Mouse (Mus musculus): ENCODE results near the gene Gna13. TPM values are rescaled to one million over a fixed set of nuclear protein-coding genes. Genes with fewer than 3 reads are reported as not detected.

Gna13 gene
- total RNA-seq, 2 experiments from 2014 or later: 65.2 to 70.7 TPM

DNA sequence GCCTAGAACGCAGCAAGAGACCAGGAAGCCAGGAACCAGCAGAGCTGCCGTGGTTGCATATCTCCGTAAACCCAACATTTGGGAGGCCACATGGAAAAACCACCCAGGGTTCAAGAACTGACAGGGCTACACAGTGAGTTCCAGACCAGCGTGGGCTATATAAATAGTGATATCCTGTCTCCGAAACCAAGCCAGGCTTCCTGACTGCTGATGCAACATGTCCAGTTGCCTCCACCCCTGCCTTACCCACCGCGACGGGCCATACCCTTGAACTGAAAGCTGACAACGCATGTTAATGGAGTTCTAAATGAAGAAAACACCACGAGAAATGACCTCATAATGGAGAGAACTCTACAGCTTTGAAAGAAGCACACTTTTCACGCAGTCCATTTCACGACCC, 14.2 kb upstream of the Gna13 start:
- no peak for DNase-seq

DNA sequence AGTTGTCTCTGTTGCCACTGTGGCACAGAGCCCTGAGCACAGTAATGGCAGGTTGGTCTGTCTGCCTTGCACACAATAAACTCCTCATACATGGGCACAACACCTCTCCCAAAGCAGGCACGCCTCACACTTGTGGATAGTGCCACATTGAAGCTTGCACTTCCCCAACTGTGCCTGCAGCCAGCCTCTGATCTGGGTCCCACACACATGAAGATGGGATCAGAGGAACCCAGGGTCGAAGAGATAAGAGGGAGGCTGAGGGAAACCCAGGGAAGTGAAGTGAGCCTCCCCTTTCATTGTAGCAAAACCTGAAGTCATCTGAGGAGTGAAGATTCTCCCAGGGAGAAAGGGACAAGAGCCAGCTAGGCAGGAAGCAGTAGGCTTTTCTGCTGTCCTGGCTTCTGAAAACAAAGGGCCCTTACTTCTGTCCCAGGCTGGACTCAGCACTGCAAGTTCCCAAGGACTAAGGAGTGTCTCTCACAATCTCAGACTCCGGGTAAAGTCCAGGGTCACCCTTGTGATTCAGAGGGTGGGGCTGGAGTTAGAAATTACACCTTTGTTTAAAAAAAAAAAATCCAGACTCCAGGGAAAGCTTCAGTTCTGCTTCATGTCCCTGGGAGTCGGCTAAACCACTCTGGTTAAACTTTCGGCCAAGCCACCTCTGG, 12.8 kb upstream of the Gna13 start:
- DNase-seq: no peak

DNA sequence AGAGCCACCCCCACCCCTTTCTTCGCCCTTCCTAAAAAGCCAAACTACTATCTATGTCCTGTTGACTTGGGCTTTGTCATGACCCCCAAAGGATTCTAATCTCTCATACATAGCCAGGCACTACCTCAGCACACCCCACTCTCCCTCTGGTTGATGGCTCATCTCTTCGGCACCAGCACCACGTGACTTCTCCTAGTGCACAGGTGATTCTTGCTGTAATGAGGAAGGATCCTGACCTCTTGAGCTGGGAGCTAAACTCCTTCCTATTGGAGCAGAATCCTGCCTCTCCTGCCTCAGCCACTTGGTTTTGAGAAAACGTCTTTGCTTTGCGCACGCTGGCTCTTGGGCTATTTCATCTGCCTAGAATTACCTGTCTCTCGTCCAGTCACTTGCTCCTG, 12.3 kb upstream of the Gna13 start:
- no peak for DNase-seq

DNA sequence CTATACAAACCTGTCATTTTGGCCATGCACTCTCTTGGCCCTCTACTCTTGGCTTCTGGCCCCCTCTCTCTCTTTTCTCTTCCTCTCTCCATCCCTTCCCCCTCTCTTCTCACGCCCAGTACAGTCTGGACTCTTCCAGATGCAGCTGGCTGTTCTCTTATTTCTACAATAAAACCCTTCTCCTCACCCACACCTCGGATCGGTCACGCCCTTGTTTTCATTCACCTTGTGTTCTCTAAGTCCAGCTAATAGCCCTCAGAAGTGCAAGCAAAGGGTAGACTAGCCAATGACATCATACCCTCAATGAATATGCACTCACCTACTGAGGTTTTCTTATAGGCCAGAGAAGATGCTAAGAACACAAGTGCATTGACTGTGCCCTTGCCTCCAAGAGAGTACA, 11.1 kb upstream of the Gna13 start:
- no peak for DNase-seq

DNA sequence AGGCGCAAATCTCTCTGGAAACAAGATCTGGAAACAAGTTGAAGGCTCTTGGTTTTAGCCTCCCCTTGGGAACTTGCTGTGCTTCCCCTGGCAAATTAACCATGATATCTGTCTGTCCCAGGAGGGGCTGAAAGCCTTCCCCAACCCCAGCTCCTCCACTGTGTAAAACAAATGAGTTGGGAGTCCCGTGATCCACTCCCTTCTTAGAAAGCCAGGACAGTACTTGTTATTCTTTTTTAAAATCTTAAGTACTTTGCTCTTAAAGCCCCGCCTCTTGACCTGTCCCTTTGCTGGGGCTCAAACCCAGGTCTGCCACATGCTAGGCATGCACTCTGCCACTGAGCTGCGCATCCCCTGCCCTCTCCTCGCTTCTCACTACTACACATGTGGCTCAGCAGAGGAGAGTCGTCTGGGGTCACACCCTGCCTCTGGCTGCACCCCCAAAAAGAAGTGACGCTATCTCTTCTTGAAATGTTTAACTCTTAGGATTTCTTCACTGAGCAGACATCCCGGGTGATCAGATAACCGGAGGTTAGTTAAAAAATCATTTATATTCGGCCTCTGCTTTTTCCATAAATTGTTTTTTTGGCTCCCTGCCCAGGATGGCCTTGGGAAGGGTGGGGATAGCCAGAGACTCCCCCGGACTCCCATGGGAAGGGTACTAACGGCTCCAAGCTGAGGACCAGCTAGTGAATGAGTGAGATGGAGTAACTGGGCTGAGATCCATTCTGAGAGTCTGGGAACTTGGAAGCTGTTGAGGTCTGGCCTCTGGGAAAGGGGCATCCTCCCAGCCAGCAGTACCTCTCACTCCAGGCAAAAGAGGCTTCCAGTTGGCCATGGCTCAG, 9.0 kb upstream of the Gna13 start:
- no peak for DNase-seq

DNA sequence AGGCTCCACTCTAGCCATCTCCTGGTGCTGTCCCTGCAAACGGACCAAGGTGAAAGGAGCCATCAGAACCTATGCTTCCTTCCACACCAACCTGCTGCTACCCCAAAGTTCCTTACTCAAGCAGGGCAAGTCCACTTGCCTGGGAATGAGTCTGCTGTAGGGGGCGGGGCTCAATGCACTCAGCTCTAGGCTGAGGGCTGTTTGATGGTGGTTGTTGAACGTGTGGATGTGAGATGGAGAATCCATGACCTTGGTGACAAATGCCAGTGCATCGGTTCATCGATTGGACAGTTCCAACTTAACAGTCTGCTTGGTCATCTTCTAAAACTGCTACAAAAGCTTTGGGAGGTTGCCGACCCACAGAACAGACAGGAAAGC, 8.4 kb upstream of the Gna13 start:
- no peak for DNase-seq

DNA sequence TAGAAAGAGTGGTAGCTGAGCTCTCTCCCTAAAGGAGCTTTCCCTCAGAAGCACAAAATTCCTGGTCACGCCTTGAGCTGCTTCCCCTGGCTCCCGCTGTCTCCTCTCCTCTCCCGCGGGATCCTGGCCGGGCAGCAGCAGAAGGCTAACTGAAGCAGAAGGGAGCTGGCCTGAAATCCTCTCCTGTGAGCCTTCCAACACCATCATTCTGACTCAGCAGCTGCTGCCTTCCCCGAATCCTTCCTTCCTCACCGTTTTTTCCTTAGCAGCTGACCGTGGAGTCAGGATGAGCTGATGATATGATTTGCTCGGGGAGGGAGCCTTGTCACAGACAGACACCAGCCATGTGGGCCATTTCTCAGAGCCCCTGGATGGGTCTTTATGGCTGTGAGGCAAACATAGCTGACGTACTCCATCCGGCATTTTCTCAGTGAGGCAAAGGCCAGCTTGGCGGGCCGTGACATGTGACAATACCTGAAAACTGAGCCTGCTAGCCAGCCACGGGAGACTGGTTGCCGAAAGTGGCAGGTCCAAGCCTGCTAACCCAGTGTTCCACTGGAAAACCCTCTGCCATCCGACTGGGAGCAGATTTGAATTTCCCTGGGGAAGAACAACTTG, 6.8 kb upstream of the Gna13 start:
- DNase-seq: no peak

DNA sequence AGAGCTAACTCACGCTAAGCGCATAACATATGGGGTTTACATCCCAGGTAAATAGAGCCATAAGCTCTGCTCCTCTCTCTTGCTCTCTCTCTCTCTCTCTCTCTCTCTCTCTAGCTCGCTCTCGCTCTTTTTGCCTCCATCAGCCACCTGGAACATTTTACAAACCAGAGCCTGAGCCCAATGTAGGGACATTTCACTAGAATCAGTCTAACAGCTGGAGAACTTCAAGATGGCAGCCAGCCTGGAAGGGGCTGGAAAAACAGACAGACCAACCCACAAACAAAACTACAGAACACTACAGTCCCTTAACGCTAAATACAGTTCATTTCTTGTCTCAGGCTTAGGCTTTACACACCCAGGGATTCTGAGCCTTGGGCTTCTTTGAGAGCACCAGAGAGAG, 5.5 kb upstream of the Gna13 start:
- no peak for DNase-seq

DNA sequence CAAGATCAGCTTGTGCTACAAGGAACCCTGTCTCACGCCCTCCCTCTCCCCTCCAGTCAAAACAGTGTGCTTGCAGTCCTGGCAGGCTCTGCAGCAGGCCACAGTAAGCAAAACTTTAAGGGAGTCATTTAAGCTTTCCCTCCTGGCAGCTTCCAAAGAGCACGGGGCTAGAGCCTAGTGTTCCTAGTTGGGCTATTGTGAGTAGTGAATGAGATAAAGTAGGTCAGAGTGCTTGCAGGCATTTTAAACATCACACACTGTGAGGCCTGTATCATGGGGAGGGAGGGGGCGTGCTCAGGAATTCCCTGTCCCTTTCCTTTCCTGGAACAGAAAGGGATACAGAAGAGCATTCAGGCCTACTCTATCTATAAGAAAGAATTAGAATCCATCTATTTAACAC, 4.1 kb upstream of the Gna13 start:
- DNase-seq: no peak

DNA sequence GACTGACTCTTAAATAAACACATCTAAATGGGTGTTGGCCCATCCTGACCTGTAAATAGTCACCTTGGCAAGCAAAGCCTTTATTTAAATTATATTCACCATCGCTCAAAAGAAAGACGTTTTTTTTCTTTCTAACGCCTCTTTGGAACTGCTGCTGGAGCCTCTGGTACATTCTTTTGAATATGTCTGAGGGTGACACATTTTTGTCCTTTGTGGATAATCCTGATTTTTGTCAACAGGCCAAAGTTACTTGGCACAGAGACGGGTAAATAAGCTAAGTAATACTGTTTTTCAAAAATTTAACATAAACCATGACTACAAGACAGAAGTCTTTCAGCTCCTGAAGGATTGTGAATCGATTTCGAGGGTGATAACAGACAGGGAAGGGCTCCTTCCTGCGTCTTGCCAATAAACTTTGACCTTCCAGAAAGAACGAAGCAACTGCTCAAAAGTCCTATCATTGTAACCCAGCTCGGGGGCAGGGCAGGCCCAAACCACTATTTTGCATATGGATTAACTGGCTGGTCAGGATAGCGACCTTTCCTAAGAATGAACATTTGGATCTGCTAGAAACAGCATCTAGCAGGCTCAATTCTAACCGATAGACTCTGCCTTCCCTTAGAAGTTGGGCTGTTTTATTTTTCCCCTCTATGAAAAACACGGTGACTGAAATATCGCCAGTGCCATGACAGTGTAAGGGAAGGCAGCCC, 3.4 kb upstream of the Gna13 start:
- DNase-seq: no peak

DNA sequence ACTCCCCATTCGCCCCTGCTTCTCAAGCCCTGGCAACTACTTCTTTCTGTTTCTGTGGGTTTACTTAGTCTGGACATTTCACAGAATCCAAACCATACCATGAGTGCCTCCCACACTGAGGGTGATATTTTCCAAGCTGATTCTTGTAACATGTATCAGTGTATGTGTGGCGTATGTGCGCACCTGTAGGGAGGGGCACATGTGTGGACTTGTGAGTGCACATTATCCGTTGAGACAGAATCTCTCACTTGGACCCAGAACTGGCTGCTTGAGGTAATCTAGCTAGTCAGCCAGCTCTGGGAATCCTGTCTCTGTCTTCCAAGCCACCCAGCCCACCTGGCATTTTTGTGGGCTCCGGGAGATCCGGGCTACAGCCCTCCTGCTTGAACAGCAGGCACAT, 2.5 kb upstream of the Gna13 start:
- DNase-seq: no peak

DNA sequence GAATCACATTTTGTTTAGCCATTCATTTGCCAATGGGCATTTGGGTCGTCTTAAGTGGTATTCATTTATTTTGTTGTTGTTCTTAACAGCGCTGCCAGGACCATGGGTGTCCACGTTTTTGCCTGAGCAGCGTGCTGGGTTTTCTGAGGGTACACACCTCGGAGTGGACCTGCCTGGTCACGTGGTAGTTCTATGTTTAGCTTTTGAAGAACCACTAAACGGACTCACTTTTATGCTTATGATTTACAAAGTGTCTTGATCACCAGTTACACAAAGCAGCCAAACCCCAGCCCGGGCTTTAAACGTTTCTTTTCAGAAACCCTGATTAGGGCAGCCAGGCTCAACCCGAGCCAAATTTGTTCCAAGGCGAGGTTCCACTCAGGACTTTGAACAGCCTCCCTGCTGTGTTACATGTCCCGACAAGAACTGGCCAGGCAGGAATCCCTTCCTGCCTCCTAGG, 2.0 kb upstream of the Gna13 start:
- no peak for DNase-seq

DNA sequence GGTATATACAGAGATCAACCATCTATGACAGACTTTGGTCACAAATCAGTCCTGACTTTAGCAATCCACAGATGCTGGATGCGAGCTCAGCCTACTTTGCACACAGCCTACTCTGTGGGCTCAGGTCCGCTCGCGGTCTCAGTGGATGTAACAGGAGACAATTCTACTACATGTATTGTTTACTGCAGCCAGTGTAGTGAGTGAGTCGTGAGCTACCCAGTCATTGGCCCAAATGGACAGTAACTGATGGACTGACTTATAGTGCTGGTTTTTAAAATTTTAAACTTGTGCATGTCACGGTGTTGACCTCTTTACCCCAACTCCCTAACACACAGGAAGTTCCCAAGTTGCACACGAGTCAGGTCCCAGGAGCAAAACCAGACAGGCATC, 1.4 kb upstream of the Gna13 start:
- DNase-seq: no peak

DNA sequence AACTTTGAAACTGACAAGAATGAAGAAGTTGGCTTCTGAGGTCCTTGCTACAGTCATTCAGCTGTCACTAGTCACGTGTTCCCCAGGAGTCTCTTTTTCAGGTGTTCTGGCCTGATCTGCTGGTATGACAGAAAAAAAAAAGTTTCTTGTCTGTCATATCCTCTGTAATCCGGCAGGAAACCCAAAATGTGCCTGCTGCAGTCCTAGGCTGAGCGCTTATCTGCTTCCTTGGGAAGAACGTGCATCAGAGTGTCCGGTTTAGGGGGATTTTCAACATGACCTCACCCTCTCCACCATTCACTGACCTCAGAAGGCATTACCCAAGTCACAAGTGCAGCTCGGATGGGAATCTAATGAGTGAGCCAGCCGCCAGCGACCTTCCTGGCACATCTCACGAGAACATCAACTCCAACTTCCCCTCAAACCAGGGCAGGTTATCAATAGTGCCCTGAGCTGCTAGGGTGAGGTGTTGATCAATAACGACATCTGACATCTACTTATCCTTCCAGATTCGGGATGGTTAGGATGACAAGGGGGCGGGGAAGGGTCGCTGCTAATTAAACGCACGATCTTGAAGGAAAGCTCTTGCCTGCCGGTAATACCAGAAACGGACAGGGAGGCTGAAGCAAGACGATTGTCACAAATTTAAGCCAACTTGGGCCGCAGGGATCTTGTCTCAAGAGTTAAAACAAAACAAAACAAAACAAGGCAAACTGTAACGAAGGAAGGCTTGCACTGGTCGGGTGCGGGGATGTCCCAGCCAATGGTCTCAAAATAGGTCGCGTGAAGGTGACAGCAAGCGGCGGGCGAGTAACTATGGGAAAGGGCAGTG, 784 bp upstream of the Gna13 start:
- DNase-seq: peak in 1 of 2 experiments; percentile 52

DNA sequence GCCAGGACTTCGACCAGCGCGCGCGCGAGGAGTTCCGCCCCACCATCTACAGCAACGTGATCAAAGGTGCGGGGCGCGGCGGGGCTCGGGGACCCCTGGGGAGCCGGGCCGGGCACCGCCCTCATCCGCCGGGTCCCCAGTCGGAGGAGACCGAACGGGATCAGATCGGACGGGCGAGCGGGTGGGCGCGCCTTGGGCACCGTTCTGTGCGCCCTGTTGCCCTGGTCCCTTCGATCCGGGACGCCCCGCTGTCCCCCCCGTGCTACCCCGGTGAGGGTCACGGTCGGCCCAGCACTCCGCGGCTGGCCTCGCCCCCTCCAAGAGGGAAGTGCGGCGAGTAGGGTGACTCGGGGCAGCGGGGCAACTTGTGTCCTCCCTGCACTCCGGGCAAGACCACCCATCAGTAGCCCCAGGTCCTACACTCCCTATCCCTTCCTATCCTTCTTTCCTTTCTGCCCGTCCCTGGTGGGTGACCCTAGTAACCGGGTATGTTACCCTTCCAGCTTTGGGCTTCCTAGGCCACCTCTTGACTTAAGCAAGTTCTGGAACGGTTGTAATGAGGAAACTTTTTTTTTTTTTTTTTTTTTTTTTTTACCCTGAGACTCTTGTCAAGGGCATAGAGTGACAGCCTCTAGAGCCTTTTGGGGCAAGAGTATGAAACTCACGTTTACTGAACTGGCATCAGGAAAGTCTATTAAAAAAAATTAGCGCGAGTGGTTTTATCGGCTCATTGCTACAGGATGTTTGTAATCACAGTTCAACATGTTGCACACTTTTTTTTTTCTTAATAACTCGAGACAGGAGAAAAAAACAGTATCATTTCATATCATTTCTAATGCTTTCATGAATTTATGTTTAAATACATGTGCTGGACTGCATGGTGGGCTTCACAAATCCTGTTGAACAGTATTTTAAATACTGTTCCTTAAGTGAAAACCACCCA, 831 bp downstream of the Gna13 start:
- DNase-seq: peak; percentile 60 to 73

DNA sequence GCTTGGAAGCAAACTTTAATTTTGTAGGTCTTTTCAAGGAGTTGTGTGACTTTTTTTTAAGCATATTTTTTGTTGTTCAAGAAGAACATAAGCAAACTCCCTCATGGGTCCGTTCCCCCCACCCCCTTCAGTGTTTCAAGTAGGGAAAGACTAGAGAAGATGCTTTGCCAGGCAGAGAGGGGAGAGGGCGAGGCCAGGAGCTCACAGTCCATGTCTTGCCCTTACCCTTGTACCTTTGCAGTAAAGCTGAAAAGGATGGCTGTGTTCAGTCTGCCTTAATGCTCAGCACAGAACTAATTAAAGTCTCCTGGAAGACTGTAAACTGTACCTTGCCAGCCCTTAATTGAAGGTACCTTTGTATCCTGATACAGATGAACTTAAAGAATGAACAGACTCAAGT, 1.7 kb downstream of the Gna13 start:
- DNase-seq: no peak

DNA sequence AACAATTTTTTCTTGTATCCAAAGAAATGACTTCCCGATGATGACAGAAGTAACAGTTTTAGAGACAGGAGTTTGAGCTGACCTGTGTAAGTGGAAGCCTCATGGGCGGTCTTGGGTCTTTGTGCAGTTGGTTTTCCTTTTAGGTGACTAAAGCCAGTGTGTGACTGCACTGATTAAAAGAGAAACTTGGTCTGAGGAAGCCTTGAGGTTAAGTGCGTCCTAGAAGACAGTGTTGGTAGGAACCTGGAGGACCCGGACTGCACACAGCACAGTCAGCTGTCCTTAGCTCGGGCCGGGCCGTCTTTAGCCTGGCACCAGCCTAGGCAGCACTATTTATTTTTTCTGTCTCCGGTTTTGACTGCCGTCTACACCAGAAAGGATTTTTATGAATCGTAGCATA, 2.2 kb downstream of the Gna13 start:
- no peak for DNase-seq

DNA sequence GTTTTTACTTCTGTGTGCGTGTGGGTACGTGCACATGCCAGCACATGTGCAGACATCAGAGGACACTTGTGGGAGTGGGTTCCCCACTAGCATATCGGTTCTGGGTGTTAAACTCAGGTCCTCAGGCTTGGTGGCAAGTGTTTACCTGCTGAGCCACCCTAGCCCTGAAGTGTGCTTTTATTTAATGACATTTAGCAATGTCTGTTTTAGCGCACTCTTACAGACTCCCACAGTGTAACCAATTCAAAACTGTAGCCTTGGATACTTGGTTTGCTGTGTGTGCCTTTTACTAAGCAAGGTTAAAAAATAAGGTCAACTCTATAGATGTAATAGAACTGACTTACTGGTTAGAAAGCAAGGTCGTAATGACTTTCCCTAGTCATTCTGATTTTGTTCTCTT, 3.2 kb downstream of the Gna13 start:
- DNase-seq: no peak

DNA sequence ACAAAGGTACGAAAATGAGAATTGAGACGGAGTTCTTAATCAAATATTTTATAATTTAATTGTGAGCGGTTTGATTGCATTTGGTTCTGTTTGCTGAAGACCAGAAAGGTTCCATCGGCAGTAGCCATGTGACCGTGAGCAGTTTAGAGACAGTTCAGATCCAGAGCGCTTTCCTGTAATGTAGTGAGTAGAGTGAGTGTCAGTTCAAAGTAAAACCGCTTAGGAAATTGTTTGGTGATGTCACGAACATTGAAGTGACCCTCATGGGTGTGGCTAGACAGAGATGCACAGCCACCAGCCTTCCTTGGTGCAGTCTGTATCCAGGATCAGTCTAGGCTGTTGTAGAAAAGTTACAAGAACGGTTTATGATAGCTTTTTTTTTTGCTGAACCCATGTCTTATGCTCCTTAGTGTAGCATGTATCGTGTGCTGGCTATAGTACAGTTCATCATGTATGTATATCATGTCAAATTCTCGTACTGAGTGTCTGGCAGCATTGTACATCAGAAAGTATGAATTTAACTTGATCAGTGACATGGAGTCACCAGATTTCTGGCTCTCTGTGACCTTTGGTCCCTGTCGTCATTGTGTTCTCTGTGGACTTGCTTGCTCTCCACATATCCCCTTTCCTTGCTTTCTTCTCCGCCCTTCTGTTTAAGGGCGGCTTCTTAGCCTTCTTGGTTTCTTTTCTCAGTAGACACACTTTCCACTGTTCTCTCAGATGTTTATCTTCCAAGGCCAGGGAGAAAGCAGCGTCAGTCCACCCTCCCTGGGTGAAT, 4.4 kb downstream of the Gna13 start:
- peak in 1 of 2 experiments; percentile 44 for DNase-seq
